Comparison of ENCODE assay signal across 24 mouse cellular contexts in genomic region chr10:88600591-88600990, GRCm38 (mm10). TPM values are rescaled to one million over a fixed set of nuclear protein-coding genes. Genes with fewer than 3 reads are reported as not detected.
DNase-seq lines count a peak whose midpoint lies in the region; ATAC-seq lines count a peak whose summit lies in the region.
"Had no signal": no experiment of that assay in that cellular context is flagged by ENCODE, and none has a peak within 500 bp of the region (broad histone marks: within the 10 kb centered on the region; RNA-seq: fewer than 3 reads in every experiment).

No protein-coding gene starts in this region.

- H3K4me3 ChIP-seq in midbrain, embryonic 11.5 days (ENCODE audit: low read depth, low read length): no peak overlapping the region
- no peak overlapping the region for H3K4me3 ChIP-seq in midbrain, embryonic 15.5 days
- H3K4me3 ChIP-seq: forebrain, embryonic 10.5 days; forebrain, embryonic 13.5 days; heart, embryonic 12.5 days; heart, embryonic 15.5 days; hindbrain, embryonic 10.5 days; hindbrain, embryonic 13.5 days; intestine, embryonic 15.5 days had no signal

- DNase-seq in adrenal gland, adult (ENCODE audit: inconsistent age in 2 of 2, low spot score in 1 of 2): peak; percentile 30 to 62
- no peak for DNase-seq in adrenal gland, postnatal 4 days (ENCODE audit: low spot score in 2 of 2)
- peak; percentile 49 for DNase-seq in midbrain, embryonic 11.5 days (ENCODE audit: low spot score, missing footprints)
- peak; percentile 35 to 52 for DNase-seq in adrenal gland, postnatal 36 days
- DNase-seq in urinary bladder, postnatal 25 days (ENCODE audit: low spot score): no peak
- DNase-seq: cerebellum, adult 18-20 months; cerebellum, adult 9-10 months; cerebellum, postnatal 14 days; gastrocnemius, postnatal 14 days; heart, adult 18-20 months; heart, postnatal 10 days; heart, postnatal 36 days; kidney, adult 11 months had no signal

- no peak overlapping the region for H3K4me2 ChIP-seq in midbrain, embryonic 11.5 days
- H3K4me2 ChIP-seq in midbrain, embryonic 15.5 days: no peak overlapping the region
- H3K4me2 ChIP-seq: forebrain, embryonic 13.5 days; heart, embryonic 12.5 days; heart, embryonic 15.5 days; hindbrain, embryonic 13.5 days; intestine, embryonic 15.5 days had no signal

- 94% methylated on average over 7 of the region's 7 CpGs for WGBS in midbrain, embryonic 11.5 days
- 93% methylated on average over 7 of the region's 7 CpGs for WGBS in midbrain, embryonic 15.5 days

- ATAC-seq in midbrain, embryonic 11.5 days (ENCODE audit: low FRiP score): no peak
- no peak for ATAC-seq in midbrain, embryonic 15.5 days (replicated peaks)
- ATAC-seq: forebrain, embryonic 13.5 days; forebrain, embryonic 16.5 days; hindbrain, embryonic 16.5 days; intestine, embryonic 15.5 days; Patski had no signal

- H3K4me1 ChIP-seq in midbrain, embryonic 11.5 days (ENCODE audit: control insufficient read depth, insufficient read depth, low read length): peaks cover 4% of the 10 kb centered on the region; the same call in 1 of the 2 replicates
- peaks cover 6% of the 10 kb centered on the region for H3K4me1 ChIP-seq in midbrain, embryonic 15.5 days
- H3K4me1 ChIP-seq: heart, embryonic 12.5 days; intestine, embryonic 15.5 days had no signal

- H3K9me3 ChIP-seq in midbrain, embryonic 11.5 days (ENCODE audit: control insufficient read depth, low read length): no peaks in the 10 kb centered on the region
- no peaks in the 10 kb centered on the region for H3K9me3 ChIP-seq in midbrain, embryonic 15.5 days
- H3K9me3 ChIP-seq: forebrain, embryonic 10.5 days; forebrain, embryonic 13.5 days; heart, embryonic 12.5 days; heart, embryonic 15.5 days; hindbrain, embryonic 10.5 days; hindbrain, embryonic 13.5 days; intestine, embryonic 15.5 days had no signal

- H3K27ac ChIP-seq in midbrain, embryonic 11.5 days (ENCODE audit: low read depth, low read length): no peak overlapping the region
- H3K27ac ChIP-seq in midbrain, embryonic 15.5 days: no peak overlapping the region
- H3K27ac ChIP-seq: forebrain, embryonic 10.5 days; forebrain, embryonic 13.5 days; heart, embryonic 15.5 days; hindbrain, embryonic 10.5 days; hindbrain, embryonic 13.5 days; intestine, embryonic 15.5 days had no signal

- H3K27me3 ChIP-seq in midbrain, embryonic 11.5 days (ENCODE audit: control insufficient read depth, insufficient read depth, low read length): no peaks in the 10 kb centered on the region
- H3K27me3 ChIP-seq in midbrain, embryonic 15.5 days (replicated peaks): no peaks in the 10 kb centered on the region; the same call in 1 of the 2 replicates
- H3K27me3 ChIP-seq: forebrain, embryonic 13.5 days; heart, embryonic 12.5 days; hindbrain, embryonic 13.5 days; intestine, embryonic 15.5 days had no signal

- no peak overlapping the region for H3K9ac ChIP-seq in midbrain, embryonic 11.5 days (ENCODE audit: low read length)
- H3K9ac ChIP-seq in midbrain, embryonic 15.5 days: no peak overlapping the region
- H3K9ac ChIP-seq: forebrain, embryonic 13.5 days; heart, embryonic 12.5 days; heart, embryonic 15.5 days; hindbrain, embryonic 13.5 days; intestine, embryonic 15.5 days had no signal

- no peaks in the 10 kb centered on the region for H3K36me3 ChIP-seq in midbrain, embryonic 11.5 days (ENCODE audit: control insufficient read depth, insufficient read depth, low read length)
- no peaks in the 10 kb centered on the region for H3K36me3 ChIP-seq in midbrain, embryonic 15.5 days (replicated peaks)
- H3K36me3 ChIP-seq: forebrain, embryonic 10.5 days; heart, embryonic 12.5 days; heart, embryonic 15.5 days; hindbrain, embryonic 10.5 days; hindbrain, embryonic 13.5 days; intestine, embryonic 15.5 days had no signal

RNA-seq across cellular contexts. Expression of gene Mybpc1, which starts 4.4 kb away (rescaled TPM):
- 10 to 100 TPM; 28.9 to 88.8 TPM for total RNA-seq in adrenal gland, postnatal 4 days (2021)
- polyA plus RNA-seq in midbrain, embryonic 11.5 days (2014; fragmentation: Nextera tagmentation; extraction: Ambion mirVana): 2.1 and 2.9 TPM in 2 replicates
- 2.0 and 2.2 TPM in 2 replicates for polyA plus RNA-seq in midbrain, embryonic 15.5 days (2015; fragmentation: Nextera tagmentation; extraction: Ambion mirVana)
- total RNA-seq in adrenal gland, postnatal 36 days (2021): 1 to 10 TPM; 1.2 to 2.0 TPM
- polyA plus RNA-seq: Patski had no signal

Comparison
In these comparisons a context has a peak if more than half of its experiments do, and no peak if none do; other contexts are left out.
1. DNase-seq: peak in adrenal gland, adult (2 of 2), midbrain, embryonic 11.5 days (single experiment) and adrenal gland, postnatal 36 days (2 of 2); none in adrenal gland, postnatal 4 days (0 of 2) and urinary bladder, postnatal 25 days (single experiment).
2. RNA of gene Mybpc1, which starts 4.4 kb away (total RNA-seq): 28.9 to 88.8 TPM in adrenal gland, postnatal 4 days; 1.2 to 2.0 TPM in adrenal gland, postnatal 36 days; every median in the first group is over 10 times any median in the second.